Mouse (Mus musculus): ENCODE data around the gene AL732309.1. TPM values are rescaled to one million over a fixed set of nuclear protein-coding genes. Genes with fewer than 3 reads are reported as not detected.

AL732309.1 gene
- total RNA-seq, 2 experiments from 2014 or later: 5.2 to 7.4 TPM

DNA sequence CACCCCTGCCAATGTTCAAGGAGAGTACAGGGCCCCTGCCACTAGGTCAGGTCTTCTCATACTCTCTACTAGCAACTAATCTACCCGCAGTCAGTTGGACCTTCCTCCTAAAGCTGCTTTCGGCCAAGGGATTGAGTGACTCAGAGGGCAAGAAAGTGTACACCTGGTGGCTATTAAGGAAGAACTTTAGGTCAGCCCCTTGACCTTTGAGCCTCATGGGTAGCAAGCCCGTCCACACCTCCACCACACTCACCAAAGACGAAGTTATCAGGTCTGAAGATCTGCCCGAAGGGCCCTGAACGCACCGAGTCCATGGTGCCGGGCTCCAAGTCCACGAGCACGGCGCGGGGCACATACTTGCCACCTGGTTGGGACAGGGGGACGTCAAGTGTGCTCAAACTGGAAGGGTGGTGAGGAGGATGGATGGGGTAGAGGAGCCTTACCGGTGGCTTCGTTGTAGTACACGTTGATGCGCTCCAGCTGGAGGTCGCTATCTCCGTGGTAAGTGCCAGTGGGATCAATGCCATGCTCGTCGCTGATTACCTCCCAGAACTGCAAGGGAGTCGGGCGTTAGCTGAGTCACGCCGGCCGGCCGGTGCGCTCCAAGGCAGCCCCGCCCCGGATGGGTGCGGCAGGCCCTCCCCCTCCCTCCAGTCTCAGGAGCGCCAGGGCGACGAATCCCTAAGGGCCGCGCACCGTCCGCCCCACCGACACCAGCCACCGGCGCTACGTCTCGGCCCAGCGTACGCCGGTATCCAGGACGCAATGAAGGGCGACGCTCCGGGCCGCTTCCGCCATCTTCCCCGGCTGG is 22.8 kb downstream of the AL732309.1 start:
- peak; percentile 56 for ATAC-seq (replicated peaks; ENCODE audit: poor library complexity, severe bottlenecking)

GRCm38 (mm10) chr2:25221331-25221772 is 25.3 kb downstream of the AL732309.1 start:
- no peak for ATAC-seq (replicated peaks; ENCODE audit: poor library complexity, severe bottlenecking)

- no peak for ATAC-seq (replicated peaks; ENCODE audit: poor library complexity, severe bottlenecking)
Measured at GRCm38 (mm10) chr2:25218445-25218844, 28.2 kb downstream of the AL732309.1 start, which contains the start of gene Fam166a. Gene Fam166a (plus strand): TSS chr2:25218745.

GRCm38 (mm10) chr2:25217666-25218065 is 29.0 kb downstream of the AL732309.1 start:
- no peak for ATAC-seq (replicated peaks; ENCODE audit: poor library complexity, severe bottlenecking)

DNA sequence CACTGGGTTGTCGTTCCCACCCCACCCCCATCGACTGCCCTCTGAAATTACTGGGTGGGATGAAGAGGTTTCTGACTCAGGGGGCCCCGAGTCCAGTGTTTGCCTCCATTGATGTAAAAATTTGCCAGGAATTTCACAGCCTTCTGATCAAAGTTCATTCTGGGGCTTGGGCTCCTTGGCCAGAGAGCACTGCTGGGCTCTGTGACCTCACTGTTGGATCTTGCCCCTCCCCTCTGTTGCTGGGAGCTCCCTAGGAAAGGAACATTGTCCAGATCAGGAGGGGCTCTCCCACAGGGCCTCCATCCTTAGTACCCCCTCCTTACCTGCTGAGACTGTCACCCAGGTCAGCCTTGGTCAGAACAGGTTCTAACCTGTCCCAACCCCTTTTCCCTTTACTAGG is 32.2 kb downstream of the AL732309.1 start, which contains the start of gene Stpg3:
Gene Stpg3, minus strand, starts transcription at position 194 of the 400 bp plus-strand sequence.
- no peak for ATAC-seq (replicated peaks; ENCODE audit: poor library complexity, severe bottlenecking)

GRCm38 (mm10) chr2:25213266-25213865 is 33.3 kb downstream of the AL732309.1 start:
- ATAC-seq (replicated peaks; ENCODE audit: poor library complexity, severe bottlenecking): no peak

- peak; percentile 95 for ATAC-seq (replicated peaks; ENCODE audit: poor library complexity, severe bottlenecking)
Measured at GRCm38 (mm10) chr2:25211121-25211670, 35.5 kb downstream of the AL732309.1 start, which contains the start of gene Nelfb. Gene Nelfb (minus strand): TSS chr2:25211489.

DNA sequence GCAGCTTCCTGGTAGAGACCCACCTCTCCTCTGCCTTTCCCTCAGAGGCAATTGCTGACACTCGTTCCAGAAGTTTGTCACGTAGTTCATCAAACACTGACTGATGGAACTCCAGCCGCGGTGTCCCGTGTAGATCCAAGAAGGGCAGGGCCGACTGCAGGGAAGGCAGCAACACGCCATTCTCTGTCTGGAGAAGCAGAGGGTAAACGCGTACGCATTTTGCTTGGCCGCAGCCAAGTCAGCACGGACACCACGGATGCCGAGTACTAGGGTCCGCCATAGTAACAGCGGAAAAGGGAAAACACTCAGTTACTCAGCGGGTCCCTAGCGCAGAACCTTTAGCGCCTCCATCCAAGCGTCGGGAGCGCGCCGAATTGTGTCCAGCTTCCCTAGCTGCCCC is 36.0 kb downstream of the AL732309.1 start:
- ATAC-seq (replicated peaks; ENCODE audit: poor library complexity, severe bottlenecking): no peak

DNA sequence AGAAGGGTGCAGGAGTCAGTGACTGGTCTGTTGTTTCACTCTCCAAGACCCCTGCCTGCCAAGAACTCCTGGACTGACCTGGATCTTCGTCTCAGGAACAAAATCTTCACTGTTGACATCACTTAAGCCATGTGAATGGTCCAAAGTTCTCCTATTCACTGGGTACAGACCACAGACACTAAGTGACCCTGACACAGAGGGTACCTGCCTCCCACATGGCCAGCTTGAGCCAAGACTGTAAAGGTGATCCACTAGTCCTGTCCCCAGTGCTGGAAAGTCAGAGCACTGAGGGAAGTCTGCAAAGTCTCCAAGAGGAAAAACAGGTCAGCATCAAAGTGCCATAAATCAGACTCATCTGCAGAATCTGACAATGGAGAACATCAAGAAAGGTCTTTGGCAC is 39.1 kb downstream of the AL732309.1 start:
- ATAC-seq (replicated peaks; ENCODE audit: poor library complexity, severe bottlenecking): no peak

- ATAC-seq (replicated peaks; ENCODE audit: poor library complexity, severe bottlenecking): peak; percentile 49
Measured at GRCm38 (mm10) chr2:25203631-25204214, 42.9 kb downstream of the AL732309.1 start.

GRCm38 (mm10) chr2:25200631-25201030 is 46.0 kb downstream of the AL732309.1 start:
- ATAC-seq (replicated peaks; ENCODE audit: poor library complexity, severe bottlenecking): no peak

DNA sequence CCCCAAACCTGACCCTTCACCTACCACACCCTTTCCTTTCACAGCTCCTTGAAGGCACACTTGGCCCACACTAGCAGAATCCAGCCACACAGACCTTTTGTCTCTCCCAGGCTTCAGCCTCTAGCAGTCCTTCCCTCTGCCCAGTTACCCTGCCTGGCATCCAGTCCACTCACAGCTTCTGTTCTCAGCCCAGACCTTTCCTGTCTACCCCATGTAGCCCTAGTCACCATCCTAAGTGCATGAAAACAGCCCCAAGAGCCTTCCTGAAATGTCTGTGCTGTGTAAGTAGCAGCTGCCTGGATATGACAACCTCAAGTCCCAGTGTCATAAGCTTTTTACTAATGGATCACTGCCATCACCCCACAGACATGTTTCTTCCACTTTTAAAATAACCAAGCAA is 48.7 kb downstream of the AL732309.1 start:
- no peak for ATAC-seq (replicated peaks; ENCODE audit: poor library complexity, severe bottlenecking)

DNA sequence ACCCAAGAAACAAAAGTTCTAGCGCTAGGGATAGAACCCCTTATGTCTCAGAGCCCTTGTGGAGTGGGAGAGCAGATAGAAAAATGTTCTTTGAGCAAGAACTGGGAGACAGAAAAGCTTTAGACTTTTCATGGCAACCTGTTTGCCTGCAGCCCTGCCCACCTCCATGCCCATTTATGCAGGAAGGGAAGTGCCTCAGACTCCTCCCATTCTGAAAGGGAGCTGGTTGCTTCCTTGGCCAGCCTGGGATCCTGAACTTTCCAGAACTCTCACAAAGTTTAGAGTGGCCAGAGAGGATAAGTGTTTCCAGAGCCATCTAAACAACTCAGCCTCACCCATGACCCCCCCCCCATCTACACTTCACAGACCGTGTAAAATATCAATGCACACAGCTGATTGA is 49.5 kb downstream of the AL732309.1 start:
- no peak for ATAC-seq (replicated peaks; ENCODE audit: poor library complexity, severe bottlenecking)

DNA sequence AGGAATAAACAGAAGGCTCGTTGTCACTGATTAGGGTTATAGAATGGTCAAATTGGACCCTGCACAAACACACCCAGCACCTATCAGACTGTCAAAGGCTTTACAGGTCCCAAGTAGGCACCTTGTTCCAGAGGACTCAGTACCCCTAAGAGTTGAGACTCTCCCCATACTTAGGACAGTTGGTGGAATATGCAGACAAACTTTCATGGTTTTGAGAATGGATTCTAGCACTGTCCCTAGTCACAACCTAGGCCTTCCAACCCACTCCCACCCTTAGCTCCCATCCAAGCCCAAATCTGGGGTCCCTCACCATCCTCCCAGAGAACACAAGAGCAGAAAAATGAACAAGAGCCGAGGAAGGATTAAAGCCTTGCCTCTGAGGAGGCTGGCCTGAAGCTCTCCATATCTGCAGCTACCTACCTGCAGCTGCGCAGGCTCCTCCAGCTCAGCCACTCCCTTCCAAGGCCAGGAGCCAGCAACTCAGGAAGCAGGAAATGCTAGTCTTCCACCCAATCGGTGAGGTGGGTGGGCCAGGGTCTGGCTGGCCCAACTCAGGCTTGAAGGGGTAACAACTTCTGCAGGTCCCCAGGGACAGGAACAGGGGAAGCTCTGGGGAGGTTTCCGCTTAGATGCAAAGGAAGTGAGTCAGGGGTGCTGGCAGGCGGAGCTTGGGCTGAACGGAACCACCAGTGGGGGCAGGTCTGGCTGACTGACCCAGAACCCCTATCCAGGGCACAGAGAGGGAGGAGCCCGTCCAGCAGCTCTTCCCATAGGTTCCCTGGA is 50.3 kb downstream of the AL732309.1 start, which contains the start of gene Tor4a:
Gene Tor4a, minus strand, starts transcription at position 715 of the 783 bp plus-strand sequence.
- peak; percentile 63 for ATAC-seq (replicated peaks; ENCODE audit: poor library complexity, severe bottlenecking)

GRCm38 (mm10) chr2:25195211-25196156 is 51.2 kb downstream of the AL732309.1 start:
- peak; percentile 17 for ATAC-seq (replicated peaks; ENCODE audit: poor library complexity, severe bottlenecking)
